Mouse (Mus musculus) kidney, adult 2 months (tissue): ENCODE measurements around the gene Tmem72. TPM values are rescaled to one million over a fixed set of nuclear protein-coding genes. Genes with fewer than 3 reads are reported as not detected.

Experiments
- DNase-seq: peaks from one replicate; pipeline ENCODE4 v3.0.0; 2021
- H3K27ac ChIP-seq: fragments of 200-500 bp; 2 replicates; pipeline ENCODE4 v1.5.1; 2012; ENCODE audit warnings: low read depth, low read length, control low read depth, inconsistent platforms; ENCODE audit not compliant: insufficient read depth
- H3K27me3 ChIP-seq: fragments of 200-500 bp; replicated peaks from 2 replicates; pipeline ENCODE4 v1.6.1; 2012; ENCODE audit warnings: mild to moderate bottlenecking, moderate library complexity, low read length, inconsistent platforms; ENCODE audit not compliant: control insufficient read depth, insufficient read depth
- H3K36me3 ChIP-seq: fragments of 200-500 bp; 2 replicates; pipeline ENCODE4 v1.6.1; 2012; ENCODE audit warnings: mild to moderate bottlenecking, moderate library complexity, low read length, inconsistent platforms; ENCODE audit not compliant: control insufficient read depth, insufficient read depth
- H3K4me1 ChIP-seq: fragments of 200-500 bp; 2 replicates; pipeline ENCODE4 v1.6.1; 2011; ENCODE audit warnings: low read length; ENCODE audit not compliant: control insufficient read depth, insufficient read depth
- H3K4me3 ChIP-seq: fragments of 200-500 bp; 2 replicates; pipeline ENCODE4 v1.5.1; 2011; ENCODE audit warnings: mild to moderate bottlenecking, low read depth, low read length, control low read depth; ENCODE audit not compliant: insufficient read depth
- CTCF ChIP-seq: fragments of 200-500 bp; conservative IDR thresholded peaks from 2 replicates; pipeline ENCODE4 v1.5.1; 2011; ENCODE audit warnings: low read depth, mild to moderate bottlenecking, control low read depth, low read length, moderate library complexity, mixed read lengths; ENCODE audit not compliant: insufficient read depth, insufficient read length
- POLR2A ChIP-seq: fragments of 200-500 bp; IDR thresholded peaks from one replicate; pipeline ENCODE4 v1.6.1; 2011; ENCODE audit warnings: low read depth, low read length, control low read depth
- WGBS: fragments of 180-500 bp; shearing (Covaris S2); methylation state at CpG from one replicate; pipeline ENCODE4 v1.1.7; 2018; 5-methylcytosine and 5-hydroxymethylcytosine counted together
- polyA plus RNA-seq: library from polyadenylated mRNA; depleted of rRNA; stranded (reverse); fragments of >200 nt; gene quantifications from 2 replicates; pipeline ENCODE4 v1.2.3, GENCODE M21; 2012

The Tmem72 gene
- polyA plus RNA-seq, 1 experiment, result 13.4 TPM

- peak overlapping the region; percentile 27; the same call in 1 of the 2 replicates for H3K27ac ChIP-seq
- 61% methylated on average over 20 of the region's 20 CpGs for WGBS
- no peaks in the 10 kb centered on the region for H3K36me3 ChIP-seq
Measured at GRCm38 (mm10) chr6:116651437-116652118, 65.1 kb downstream of the Tmem72 start.

GRCm38 (mm10) chr6:116650406-116650805 lies 66.3 kb downstream of the Tmem72 start, which contains the start of gene Depp1:
TSS of gene Depp1 (plus strand) at chr6:116650609.
- WGBS, result 6% methylated on average over 6 of the region's 6 CpGs
- peak within 1 kb of the TSS; percentile 60 for H3K4me3 ChIP-seq
- H3K36me3 ChIP-seq, result no peaks in the 10 kb centered on the region
- no peak for TF ChIP-seq CTCF
- TF ChIP-seq POLR2A, result peak; percentile 72
- DNase-seq, result peak; percentile 94
- peak within 1 kb of the TSS; percentile 34; the same call in 1 of the 2 replicates for H3K27ac ChIP-seq
- H3K27me3 ChIP-seq, result no peaks in the 10 kb centered on the region
- peaks cover 5% of the 10 kb centered on the region for H3K4me1 ChIP-seq

More at GRCm38 (mm10) chr6:116651437-116652118, 65.1 kb downstream of the Tmem72 start:
- Histone ChIP-seq H3K4me1 (peaks cover 5% of the 10 kb centered on the region), H3K27me3 (no peaks in the 10 kb centered on the region), H3K4me3 (peak overlapping the region; percentile 60)
- peak; percentile 68 for DNase-seq
- peak; percentile 66 for TF ChIP-seq CTCF
- TF ChIP-seq POLR2A, result no peak

- no peak overlapping the region for H3K4me3 ChIP-seq
- no peak overlapping the region; the same call in 1 of the 2 replicates for H3K27ac ChIP-seq
- DNase-seq, result no peak
- peaks cover 5% of the 10 kb centered on the region for H3K4me1 ChIP-seq
- no peaks in the 10 kb centered on the region for H3K36me3 ChIP-seq
- TF ChIP-seq CTCF, result no peak
- TF ChIP-seq POLR2A, result no peak
- no peaks in the 10 kb centered on the region for H3K27me3 ChIP-seq
- 82% methylated on average over 7 of the region's 7 CpGs for WGBS
Measured at GRCm38 (mm10) chr6:116649811-116650210, 66.9 kb downstream of the Tmem72 start.

- Histone ChIP-seq H3K4me3 (no peak overlapping the region), H3K4me1 (peaks cover 5% of the 10 kb centered on the region), H3K27ac (no peak overlapping the region), H3K27me3 (no peaks in the 10 kb centered on the region), H3K36me3 (no peaks in the 10 kb centered on the region)
- 28% methylated on average over 12 of the region's 12 CpGs for WGBS
- no peak for TF ChIP-seq POLR2A
- TF ChIP-seq CTCF, result no peak
- peak; percentile 91 for DNase-seq
Measured at GRCm38 (mm10) chr6:116647763-116648162, 69.0 kb downstream of the Tmem72 start.

- H3K36me3 ChIP-seq, result no peaks in the 10 kb centered on the region
- TF ChIP-seq CTCF (no peak), POLR2A (no peak)
- no peak overlapping the region for H3K4me3 ChIP-seq
- H3K27ac ChIP-seq, result no peak overlapping the region
- H3K27me3 ChIP-seq, result no peaks in the 10 kb centered on the region
- peak; percentile 30 for DNase-seq
- H3K4me1 ChIP-seq, result no peaks in the 10 kb centered on the region; the same call in 1 of the 2 replicates
- 64% methylated on average over 3 of the region's 3 CpGs for WGBS
Measured at GRCm38 (mm10) chr6:116644335-116644734, 72.4 kb downstream of the Tmem72 start.

- H3K27ac ChIP-seq, result peak overlapping the region; percentile 18; the same call in 1 of the 2 replicates
- DNase-seq, result no peak
- H3K36me3 ChIP-seq, result no peaks in the 10 kb centered on the region
- H3K27me3 ChIP-seq, result no peaks in the 10 kb centered on the region
- no peaks in the 10 kb centered on the region; the same call in 1 of the 2 replicates for H3K4me1 ChIP-seq
- H3K4me3 ChIP-seq, result no peak overlapping the region
- WGBS, result 75% methylated on average over 4 of the region's 4 CpGs
- TF ChIP-seq POLR2A, result no peak
- no peak for TF ChIP-seq CTCF
Measured at GRCm38 (mm10) chr6:116643881-116644280, 72.8 kb downstream of the Tmem72 start.

GRCm38 (mm10) chr6:116642942-116643341 lies 73.8 kb downstream of the Tmem72 start:
- Histone ChIP-seq H3K4me3 (no peak overlapping the region), H3K27me3 (no peaks in the 10 kb centered on the region), H3K27ac (no peak overlapping the region), H3K4me1 (no peaks in the 10 kb centered on the region), H3K36me3 (no peaks in the 10 kb centered on the region)
- no peak for DNase-seq
- no peak for TF ChIP-seq CTCF
- WGBS, result 76% methylated on average over 11 of the region's 11 CpGs
